Mouse (Mus musculus) CH12.LX (cell line): ENCODE results near the gene Cryzl2.

ENCODE experiments used
- CHD2 ChIP-seq: IDR thresholded peaks from 2 replicates; pipeline ENCODE4 v1.6.1; 2011; ENCODE audit warnings: low read length, improper control_type of control experiment
- CTCF ChIP-seq, 2 experiments: IDR thresholded peaks in 1 of 2; conservative IDR thresholded peaks in 1 of 2; 2 replicates each; pipeline ENCODE4 v1.5.1; 2011 to 2012; ENCODE audit warnings: low read depth in 2 of 2, low read length in 2 of 2, improper control_type of control experiment in 1 of 2, inconsistent platforms in 1 of 2, mild to moderate bottlenecking in 1 of 2, moderate library complexity in 1 of 2
- ETS1 ChIP-seq: conservative IDR thresholded peaks from 2 replicates; pipeline ENCODE4 v1.6.1; 2012; ENCODE audit warnings: low read depth, mild to moderate bottlenecking, inconsistent platforms, low read length, improper control_type of control experiment, moderate library complexity
- POLR2A ChIP-seq: IDR thresholded peaks from 2 replicates; pipeline ENCODE4 v1.6.1; 2011; ENCODE audit warnings: low read depth, mild to moderate bottlenecking, improper control_type of control experiment, low read length

- TF ChIP-seq POLR2A (no peak), CTCF (conservative IDR thresholded peaks at IDR 0.05 in 1 of 2, IDR thresholded peaks at IDR 0.05 in 1 of 2; ENCODE audit: low read depth in 2 of 2, low read length in 2 of 2) (no peak), ETS1 (no peak), CHD2 (no peak)
Measured at GRCm38 (mm10) chr1:157452284-157452683, 6.1 kb upstream of the Cryzl2 start.
